Mouse (Mus musculus) erythroblast, embryonic 14.5 days (primary cell): ENCODE results near the gene Atp13a3. TPM values are rescaled to one million over a fixed set of nuclear protein-coding genes. Genes with fewer than 3 reads are reported as not detected.
A peak's percentile ranks its signal among the peaks of the same experiment; 100 is the strongest.

Source experiments
- H3K27me3 ChIP-seq: 2 replicates; pipeline ENCODE4 v1.6.1; 2012; ENCODE audit warnings: inconsistent platforms; ENCODE audit not compliant: control insufficient read depth
- H3K36me3 ChIP-seq: 2 replicates; pipeline ENCODE4 v1.6.1; 2012; ENCODE audit warnings: mild to moderate bottlenecking, inconsistent platforms; ENCODE audit not compliant: control insufficient read depth
- H3K4me1 ChIP-seq: 2 replicates; pipeline ENCODE4 v1.6.1; 2012; ENCODE audit warnings: inconsistent platforms; ENCODE audit not compliant: control insufficient read depth
- H3K4me3 ChIP-seq: replicated peaks from 2 replicates; pipeline ENCODE3; 2012; ENCODE audit warnings: moderate library complexity, mild to moderate bottlenecking, inconsistent platforms
- H3K9me3 ChIP-seq: 2 replicates; pipeline ENCODE4 v1.6.1; 2012; ENCODE audit warnings: low read length, inconsistent platforms, mixed read lengths; ENCODE audit not compliant: control insufficient read depth
- GATA1 ChIP-seq: IDR thresholded peaks from 2 replicates; pipeline ENCODE4 v1.6.1; 2012; ENCODE audit warnings: low read length, inconsistent platforms, mixed read lengths
- TAL1 ChIP-seq: IDR thresholded peaks from 3 replicates; pipeline ENCODE4 v1.6.1; 2012; ENCODE audit warnings: low read length, inconsistent platforms, mixed read lengths
- polyA plus RNA-seq: library from polyadenylated mRNA; stranded (reverse); fragments of >175 nt; gene quantifications from 2 replicates; pipeline ENCODE4 v1.2.3, GENCODE M21; 2012

Atp13a3 gene
- polyA plus RNA-seq, 1 experiment = 0.65 TPM

- Histone ChIP-seq H3K4me3 (no peak overlapping the region), H3K36me3 (no peaks in the 10 kb centered on the region), H3K4me1 (peaks cover 39% of the 10 kb centered on the region), H3K9me3 (no peaks in the 10 kb centered on the region), H3K27me3 (no peaks in the 10 kb centered on the region)
- no peak for TF ChIP-seq GATA1
- TF ChIP-seq TAL1 = no peak
These were observed 20.2 kb upstream of the Atp13a3 start for GRCm38 (mm10) chr16:30425980-30426379.

- Histone ChIP-seq H3K36me3 (no peaks in the 10 kb centered on the region), H3K9me3 (no peaks in the 10 kb centered on the region), H3K4me3 (no peak overlapping the region), H3K27me3 (no peaks in the 10 kb centered on the region), H3K4me1 (peaks cover 29% of the 10 kb centered on the region)
- no peak for TF ChIP-seq GATA1
- TF ChIP-seq TAL1 = no peak
These were observed 18.3 kb upstream of the Atp13a3 start for GRCm38 (mm10) chr16:30424053-30424452.

- H3K4me3 ChIP-seq = no peak overlapping the region
- H3K27me3 ChIP-seq = no peaks in the 10 kb centered on the region
- H3K36me3 ChIP-seq = no peaks in the 10 kb centered on the region
- no peak for TF ChIP-seq TAL1
- TF ChIP-seq GATA1 = no peak
- H3K9me3 ChIP-seq = no peaks in the 10 kb centered on the region
- H3K4me1 ChIP-seq = no peaks in the 10 kb centered on the region
These were observed 10.9 kb upstream of the Atp13a3 start for GRCm38 (mm10) chr16:30416707-30417106.

- H3K27me3 ChIP-seq = no peaks in the 10 kb centered on the region
- no peak overlapping the region for H3K4me3 ChIP-seq
- TF ChIP-seq TAL1 = no peak
- no peak for TF ChIP-seq GATA1
- no peaks in the 10 kb centered on the region for H3K9me3 ChIP-seq
- H3K36me3 ChIP-seq = no peaks in the 10 kb centered on the region
- H3K4me1 ChIP-seq = no peaks in the 10 kb centered on the region
These were observed 10.5 kb upstream of the Atp13a3 start for GRCm38 (mm10) chr16:30416284-30416683.

GRCm38 (mm10) chr16:30412680-30413079 lies 6.9 kb upstream of the Atp13a3 start:
- Histone ChIP-seq H3K4me3 (no peak overlapping the region), H3K4me1 (peaks cover 12% of the 10 kb centered on the region), H3K36me3 (no peaks in the 10 kb centered on the region), H3K27me3 (no peaks in the 10 kb centered on the region), H3K9me3 (no peaks in the 10 kb centered on the region)
- TF ChIP-seq GATA1 (no peak), TAL1 (no peak)

- TF ChIP-seq TAL1 (no peak), GATA1 (no peak)
- H3K27me3 ChIP-seq = no peaks in the 10 kb centered on the region
- H3K36me3 ChIP-seq = no peaks in the 10 kb centered on the region
- no peak overlapping the region for H3K4me3 ChIP-seq
- peaks cover 29% of the 10 kb centered on the region for H3K4me1 ChIP-seq
- H3K9me3 ChIP-seq = no peaks in the 10 kb centered on the region
These were observed 5.1 kb upstream of the Atp13a3 start for GRCm38 (mm10) chr16:30410914-30411313.

GRCm38 (mm10) chr16:30407513-30407912 lies 1.7 kb upstream of the Atp13a3 start:
- H3K4me3 ChIP-seq = peak overlapping the region; percentile 31
- 0 out of 2 replicates have a peak, but pooled peaks have one; percentile 24 for TF ChIP-seq GATA1
- TF ChIP-seq TAL1 = no peak
- H3K36me3 ChIP-seq = no peaks in the 10 kb centered on the region
- no peaks in the 10 kb centered on the region for H3K9me3 ChIP-seq
- H3K4me1 ChIP-seq = peaks cover 32% of the 10 kb centered on the region
- no peaks in the 10 kb centered on the region for H3K27me3 ChIP-seq

GRCm38 (mm10) chr16:30403528-30403927 lies 2.2 kb downstream of the Atp13a3 start:
- TF ChIP-seq TAL1 = no peak
- TF ChIP-seq GATA1 = no peak

GRCm38 (mm10) chr16:30397127-30398057 lies 8.4 kb downstream of the Atp13a3 start:
- Histone ChIP-seq H3K27me3 (no peaks in the 10 kb centered on the region), H3K4me3 (no peak overlapping the region), H3K4me1 (peaks cover 15% of the 10 kb centered on the region), H3K9me3 (no peaks in the 10 kb centered on the region), H3K36me3 (no peaks in the 10 kb centered on the region)
- TF ChIP-seq TAL1 = no peak
- no peak for TF ChIP-seq GATA1

More at GRCm38 (mm10) chr16:30403528-30403927, 2.2 kb downstream of the Atp13a3 start:
- no peaks in the 10 kb centered on the region for H3K9me3 ChIP-seq
- no peak overlapping the region for H3K4me3 ChIP-seq
- no peaks in the 10 kb centered on the region for H3K27me3 ChIP-seq
- H3K4me1 ChIP-seq = peaks cover 29% of the 10 kb centered on the region
- no peaks in the 10 kb centered on the region for H3K36me3 ChIP-seq
